Mouse (Mus musculus): ENCODE measurements around the gene Lyzl4.

DNA sequence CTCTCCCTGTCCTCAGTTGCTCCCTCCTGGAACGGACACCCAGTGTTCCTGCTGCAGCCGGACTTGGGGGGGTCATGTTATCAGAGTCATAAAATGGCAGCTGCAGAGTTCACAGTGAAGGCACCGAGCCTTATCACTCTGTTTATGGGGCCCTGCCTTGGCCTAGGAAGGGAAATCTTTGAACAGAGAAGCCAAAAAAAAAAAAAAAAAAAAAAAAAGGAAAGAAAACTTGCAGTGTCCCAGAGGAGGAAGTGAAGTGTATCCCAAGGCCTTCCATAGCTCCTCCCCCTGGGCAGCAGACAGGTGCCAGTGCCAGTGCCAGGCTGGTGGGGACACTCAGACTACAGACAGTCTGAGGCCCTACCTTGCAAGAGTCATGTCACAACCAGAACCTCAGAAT, 3.0 kb upstream of the Lyzl4 start:
- TF ChIP-seq POLR2A (IDR thresholded peaks at IDR 0.05; ENCODE audit: borderline replicate concordance, insufficient read depth, low read length), result no peak
- TF ChIP-seq CTCF (IDR thresholded peaks at IDR 0.05; ENCODE audit: borderline replicate concordance, insufficient read depth, low read depth, low read length), result no peak

Measured in cerebellum, adult 2 months (tissue).